Mouse (Mus musculus) embryonic facial prominence, embryonic 11.5 days (tissue): ENCODE measurements at regions not wholly inside any gene's neighbourhood (a gene's known extent, or its start where the extent isn't known, plus 50 kb on each side); places are given as distances from the start of the nearest gene placed in this dataset.

Experiments used
- ATAC-seq: fragments of 200-750 bp; cut with Nextera tagmentation; replicated peaks from 2 replicates; pipeline ENCODE4 v1.8.0; 2017; ENCODE audit warnings: low read depth; ENCODE audit not compliant: insufficient number of reproducible peaks, low FRiP score, low TSS enrichment
- DNase-seq: peaks from one replicate; pipeline ENCODE4 v3.0.0-alpha.2; 2015; ENCODE audit warnings: low spot score
- H3K27ac ChIP-seq: fragments of 300-500 bp; sonication (generic); replicated peaks from 2 replicates; pipeline ENCODE4 v1.5.1; 2014; ENCODE audit warnings: mild to moderate bottlenecking, low read depth, low read length, control low read depth
- H3K27me3 ChIP-seq: fragments of 300-500 bp; sonication (generic); 2 replicates; pipeline ENCODE4 v1.6.1; 2014; ENCODE audit warnings: mild to moderate bottlenecking, low read length, moderate library complexity, mixed read lengths; ENCODE audit not compliant: control insufficient read depth, insufficient read depth
- H3K36me3 ChIP-seq: fragments of 300-500 bp; sonication (generic); replicated peaks from 2 replicates; pipeline ENCODE4 v1.6.1; 2014; ENCODE audit warnings: low read depth, mild to moderate bottlenecking, low read length, moderate library complexity, mixed read lengths; ENCODE audit not compliant: control insufficient read depth, insufficient read depth
- H3K4me1 ChIP-seq: fragments of 300-500 bp; sonication (generic); 2 replicates; pipeline ENCODE4 v1.6.1; 2014; ENCODE audit warnings: low read length, mixed read lengths; ENCODE audit not compliant: control insufficient read depth, insufficient read depth
- H3K4me2 ChIP-seq: fragments of 300-500 bp; sonication (generic); 2 replicates; pipeline ENCODE4 v1.6.1; 2014; ENCODE audit warnings: low read depth, mild to moderate bottlenecking, control low read depth, low read length, moderate library complexity
- H3K4me3 ChIP-seq: fragments of 300-500 bp; sonication (generic); 2 replicates; pipeline ENCODE4 v1.5.1; 2014; ENCODE audit warnings: low read depth, low read length, control low read depth
- H3K9ac ChIP-seq: fragments of 300-500 bp; sonication (generic); replicated peaks from 2 replicates; pipeline ENCODE4 v1.6.1; 2014; ENCODE audit warnings: mild to moderate bottlenecking, control low read depth, low read length
- H3K9me3 ChIP-seq: fragments of 300-500 bp; sonication (generic); replicated peaks from 2 replicates; pipeline ENCODE4 v1.6.1; 2016; ENCODE audit warnings: mild to moderate bottlenecking, low read length, inconsistent platforms, mixed read lengths; ENCODE audit not compliant: control insufficient read depth
- WGBS: fragments of 180-500 bp; shearing (Covaris S2); extraction: QIAGEN DNeasy Blood & Tissue Kit; methylation state at CpG from one replicate; pipeline ENCODE4 v1.1.7; 2014; 5-methylcytosine and 5-hydroxymethylcytosine counted together

DNA sequence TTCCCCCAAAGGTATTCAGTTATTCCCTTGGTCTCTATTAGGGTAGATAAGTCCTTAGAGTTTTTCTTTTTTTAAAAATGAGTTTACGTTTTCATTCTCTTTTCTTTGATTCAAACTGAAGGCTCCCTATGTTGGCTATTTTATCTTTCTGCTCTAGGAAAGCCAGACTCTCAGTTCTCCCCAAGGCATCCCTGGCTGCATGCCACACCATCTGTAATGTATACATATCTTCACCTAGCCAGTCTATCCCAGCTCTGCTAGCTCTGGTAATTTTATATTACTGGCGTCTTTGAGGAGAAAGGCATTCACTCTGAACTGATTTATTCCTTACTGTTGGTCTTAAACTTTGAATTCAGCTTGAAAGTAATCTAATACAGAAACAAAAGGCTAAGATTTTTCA is 65.2 kb upstream of the Cabcoco1 start:
- no peak overlapping the region for H3K4me3 ChIP-seq
- H3K9me3 ChIP-seq = no peaks in the 10 kb centered on the region
- ATAC-seq (no peak), DNase-seq (peak; percentile 39)
- no peak overlapping the region for H3K4me2 ChIP-seq
- H3K27ac ChIP-seq = no peak overlapping the region
- no peaks in the 10 kb centered on the region for H3K4me1 ChIP-seq
- H3K9ac ChIP-seq = no peak overlapping the region
- H3K27me3 ChIP-seq = no peaks in the 10 kb centered on the region
- 59% methylated on average over 2 of the region's 2 CpGs for WGBS
- H3K36me3 ChIP-seq = no peaks in the 10 kb centered on the region

DNA sequence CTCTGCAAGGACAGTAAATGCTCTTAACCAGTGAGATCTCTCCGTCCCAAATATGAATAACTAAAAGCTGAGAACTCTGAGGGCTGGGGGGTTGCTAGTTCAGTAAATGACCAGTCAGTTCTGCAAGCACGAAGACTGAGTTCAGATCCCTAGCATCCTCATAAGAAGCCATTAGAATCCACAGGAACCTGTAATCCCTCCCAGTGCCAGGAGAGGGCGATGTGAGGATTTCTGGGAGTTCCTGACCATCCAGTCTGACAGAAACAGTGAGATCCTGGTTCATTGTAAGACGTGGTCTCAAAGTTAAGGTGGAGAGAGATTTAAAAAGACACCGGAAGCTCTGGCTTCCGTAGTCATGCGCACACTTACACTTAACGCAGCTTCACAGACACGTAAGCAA is 70.2 kb upstream of the Cabcoco1 start:
- Histone ChIP-seq H3K9ac (no peak overlapping the region), H3K27me3 (no peaks in the 10 kb centered on the region), H3K4me2 (no peak overlapping the region), H3K36me3 (no peaks in the 10 kb centered on the region), H3K27ac (no peak overlapping the region), H3K4me3 (no peak overlapping the region), H3K9me3 (no peaks in the 10 kb centered on the region), H3K4me1 (no peaks in the 10 kb centered on the region)
- no peak for ATAC-seq
- 76% methylated on average over 9 of the region's 9 CpGs for WGBS
- peak; percentile 39 for DNase-seq

DNA sequence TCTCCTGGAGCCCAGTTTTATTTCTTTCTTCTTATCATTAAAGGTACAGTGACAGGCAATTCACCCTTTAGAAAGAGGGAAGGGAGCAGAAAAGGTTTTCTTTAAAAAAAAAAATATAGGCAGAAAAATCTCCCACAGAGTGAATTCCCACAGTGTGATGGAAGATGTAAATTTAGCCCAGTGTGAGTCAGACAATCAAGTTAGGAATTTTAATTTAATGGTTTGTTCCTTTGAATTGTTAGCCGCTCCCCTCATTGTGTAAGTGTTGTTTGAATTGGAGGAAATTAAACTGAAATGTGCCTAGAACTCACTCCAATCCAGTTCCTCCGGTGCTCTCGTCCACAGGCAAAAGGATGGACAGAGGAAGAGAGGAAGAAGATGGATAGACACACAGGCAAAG is 71.0 kb upstream of the Cabcoco1 start:
- no peaks in the 10 kb centered on the region for H3K4me1 ChIP-seq
- H3K4me3 ChIP-seq = no peak overlapping the region
- no peak for DNase-seq
- no peak overlapping the region for H3K9ac ChIP-seq
- H3K36me3 ChIP-seq = no peaks in the 10 kb centered on the region
- ATAC-seq = no peak
- no peaks in the 10 kb centered on the region for H3K27me3 ChIP-seq
- no peak overlapping the region for H3K27ac ChIP-seq
- no peaks in the 10 kb centered on the region for H3K9me3 ChIP-seq
- no peak overlapping the region for H3K4me2 ChIP-seq
- WGBS = 82% methylated on average over 3 of the region's 3 CpGs

DNA sequence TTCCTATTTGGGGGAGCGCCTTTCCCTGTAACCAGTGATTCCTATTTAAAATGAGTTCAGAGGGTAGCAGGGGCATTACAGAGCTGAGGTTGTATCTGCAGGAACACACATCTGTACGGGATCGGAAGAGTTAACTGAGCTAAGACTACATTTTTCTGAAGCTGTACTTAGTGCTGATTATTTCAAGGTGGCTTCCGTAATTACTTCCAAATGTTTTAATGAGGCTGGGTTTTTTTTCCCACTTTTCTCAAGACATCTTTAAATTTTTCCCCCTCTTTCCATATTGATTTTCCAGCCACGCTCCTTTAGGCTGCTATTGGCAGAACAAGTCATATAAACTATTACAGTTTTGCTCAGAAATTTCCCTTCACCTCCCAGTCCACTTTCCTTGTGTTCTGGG is 82.1 kb upstream of the Cabcoco1 start:
- Histone ChIP-seq H3K36me3 (no peaks in the 10 kb centered on the region), H3K27me3 (no peaks in the 10 kb centered on the region), H3K4me1 (no peaks in the 10 kb centered on the region), H3K9ac (no peak overlapping the region), H3K9me3 (no peaks in the 10 kb centered on the region), H3K27ac (no peak overlapping the region), H3K4me3 (no peak overlapping the region), H3K4me2 (no peak overlapping the region)
- 44% methylated on average over 5 of the region's 5 CpGs for WGBS
- peak; percentile 80 for DNase-seq
- no peak for ATAC-seq

DNA sequence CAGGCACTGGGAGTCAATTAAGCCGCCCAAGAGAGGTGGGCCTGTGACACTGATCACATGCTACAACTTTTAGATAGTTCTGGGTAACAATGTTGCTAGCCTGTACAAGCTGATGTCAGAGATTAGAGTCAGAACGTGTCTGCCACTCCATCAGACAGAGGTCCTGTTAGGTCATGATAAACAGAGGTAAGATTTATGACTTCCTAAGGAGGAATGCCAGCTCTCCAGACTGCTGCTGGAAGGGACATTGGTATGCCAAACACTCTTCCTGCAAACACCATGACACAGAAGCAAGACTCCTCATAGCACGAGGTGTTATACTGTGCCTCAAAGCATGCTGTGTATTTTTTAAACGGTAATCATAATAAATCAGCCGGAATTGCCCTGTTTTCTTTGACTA is 83.6 kb upstream of the Cabcoco1 start:
- Histone ChIP-seq H3K4me1 (no peaks in the 10 kb centered on the region), H3K4me2 (no peak overlapping the region), H3K36me3 (no peaks in the 10 kb centered on the region), H3K4me3 (no peak overlapping the region), H3K9me3 (no peaks in the 10 kb centered on the region), H3K9ac (no peak overlapping the region), H3K27ac (no peak overlapping the region), H3K27me3 (no peaks in the 10 kb centered on the region)
- DNase-seq = no peak
- WGBS = 65% methylated on average over 5 of the region's 5 CpGs
- ATAC-seq = no peak

DNA sequence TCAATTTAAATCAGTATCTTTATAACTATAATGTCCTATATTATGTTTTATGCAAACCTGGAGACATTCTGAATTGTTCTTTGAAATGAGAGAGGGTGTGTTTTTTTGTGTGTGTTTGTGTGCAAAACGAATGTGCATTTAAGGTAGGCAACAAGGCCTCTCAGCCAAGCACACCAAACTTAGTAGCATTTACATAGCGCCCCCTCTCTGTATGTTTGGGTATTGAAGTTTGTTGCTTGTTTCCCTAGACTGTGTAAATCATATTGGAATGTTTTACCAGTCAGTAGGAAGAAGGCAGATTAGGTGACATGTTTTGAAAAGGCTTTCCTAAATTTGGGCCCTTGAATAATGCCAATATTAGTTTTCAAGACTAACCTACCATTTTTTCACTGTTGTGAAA is 84.1 kb upstream of the Cabcoco1 start:
- H3K27me3 ChIP-seq = no peaks in the 10 kb centered on the region
- no peaks in the 10 kb centered on the region for H3K9me3 ChIP-seq
- ATAC-seq (no peak), DNase-seq (peak; percentile 22)
- 37% methylated on average over 2 of the region's 2 CpGs for WGBS
- H3K27ac ChIP-seq = no peak overlapping the region
- H3K36me3 ChIP-seq = no peaks in the 10 kb centered on the region
- H3K4me3 ChIP-seq = no peak overlapping the region
- no peak overlapping the region for H3K9ac ChIP-seq
- H3K4me2 ChIP-seq = no peak overlapping the region
- no peaks in the 10 kb centered on the region for H3K4me1 ChIP-seq

DNA sequence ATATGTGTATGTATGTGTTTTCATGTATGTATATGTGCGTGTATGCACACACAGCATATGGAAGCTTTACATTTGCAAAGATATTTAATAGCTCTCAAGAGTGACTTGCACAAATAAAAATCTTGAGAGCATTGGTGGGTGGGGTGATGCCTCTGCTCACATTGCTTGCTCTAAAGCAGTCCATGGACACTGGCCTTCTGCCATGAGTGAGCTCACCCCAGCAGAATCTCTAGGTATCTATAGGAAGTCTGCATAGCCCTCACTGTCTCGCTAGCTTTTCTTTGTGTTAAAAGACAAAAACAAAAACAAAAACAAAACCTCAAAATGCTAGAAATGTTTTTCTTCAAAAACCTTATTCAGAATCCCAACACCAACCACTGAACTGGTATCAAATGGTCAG is 87.8 kb upstream of the Cabcoco1 start:
- H3K4me1 ChIP-seq = no peaks in the 10 kb centered on the region
- no peaks in the 10 kb centered on the region for H3K36me3 ChIP-seq
- H3K9ac ChIP-seq = no peak overlapping the region
- H3K27ac ChIP-seq = no peak overlapping the region
- ATAC-seq (no peak), DNase-seq (no peak)
- H3K9me3 ChIP-seq = no peaks in the 10 kb centered on the region
- H3K4me3 ChIP-seq = no peak overlapping the region
- H3K4me2 ChIP-seq = no peak overlapping the region
- H3K27me3 ChIP-seq = no peaks in the 10 kb centered on the region
- 91% methylated on average over 2 of the region's 2 CpGs for WGBS

DNA sequence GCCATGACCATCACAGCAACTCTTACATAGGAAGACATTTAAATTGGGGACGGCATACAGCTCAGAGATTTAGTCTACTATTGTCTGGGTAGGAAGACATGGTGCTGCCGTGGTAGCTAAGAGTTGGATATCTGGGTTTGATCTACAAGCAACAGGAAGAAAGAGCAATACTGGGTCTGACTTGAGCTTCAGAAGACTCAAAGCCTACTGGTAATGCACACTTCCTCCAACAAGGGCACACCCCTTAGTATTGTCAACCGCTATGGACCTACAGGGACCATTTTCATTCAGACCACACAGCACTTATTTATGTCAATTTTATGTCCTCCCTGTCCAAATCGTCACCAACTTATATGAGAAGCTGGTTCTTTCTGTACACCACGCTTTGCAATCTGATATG is 90.3 kb upstream of the Tmem26 start:
- DNase-seq = no peak
- Histone ChIP-seq H3K36me3 (no peaks in the 10 kb centered on the region), H3K4me3 (no peak overlapping the region), H3K27ac (no peak overlapping the region), H3K27me3 (no peaks in the 10 kb centered on the region), H3K4me2 (no peak overlapping the region), H3K9ac (no peak overlapping the region), H3K9me3 (no peaks in the 10 kb centered on the region), H3K4me1 (no peaks in the 10 kb centered on the region)
- WGBS = 82% methylated on average over 5 of the region's 5 CpGs
- ATAC-seq = no peak

DNA sequence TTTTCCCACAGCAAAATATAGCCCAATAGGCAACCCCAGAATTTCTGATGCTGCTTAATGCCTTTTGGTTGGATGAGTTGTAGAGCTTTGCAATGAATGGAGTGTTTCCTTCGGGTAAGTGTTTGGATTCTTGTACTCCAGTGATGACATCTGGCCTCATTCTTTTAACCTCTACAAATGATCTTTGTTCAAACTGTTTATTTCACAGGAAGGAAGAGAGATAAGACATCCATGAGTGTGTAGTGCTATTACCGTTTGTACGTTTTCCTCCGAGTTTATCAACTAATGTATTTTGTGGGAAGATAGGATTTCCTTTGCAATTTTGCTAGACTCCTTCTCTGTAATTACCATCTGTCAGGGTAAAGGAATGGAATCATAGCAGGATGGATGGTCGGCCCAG is 70.7 kb upstream of the Tmem26 start:
- ATAC-seq (no peak), DNase-seq (no peak)
- Histone ChIP-seq H3K4me1 (no peaks in the 10 kb centered on the region), H3K36me3 (no peaks in the 10 kb centered on the region), H3K4me3 (no peak overlapping the region), H3K27me3 (no peaks in the 10 kb centered on the region), H3K27ac (no peak overlapping the region), H3K4me2 (no peak overlapping the region), H3K9ac (no peak overlapping the region), H3K9me3 (no peaks in the 10 kb centered on the region)
- WGBS = 76% methylated on average over 5 of the region's 5 CpGs
